Mouse (Mus musculus) cerebellum, adult 2 months (tissue): ENCODE measurements around the gene Igfn1.

Experiments used
- CTCF ChIP-seq: fragments of 200-500 bp; IDR thresholded peaks from 2 replicates; pipeline ENCODE4 v1.5.1; 2011; ENCODE audit warnings: low read depth, mild to moderate bottlenecking, control low read depth, low read length, moderate library complexity, borderline replicate concordance; ENCODE audit not compliant: insufficient read depth
- POLR2A ChIP-seq: fragments of 200-500 bp; IDR thresholded peaks from 2 replicates; pipeline ENCODE4 v1.6.1; 2011; ENCODE audit warnings: low read length, control low read depth, borderline replicate concordance; ENCODE audit not compliant: insufficient read depth

GRCm38 (mm10) chr1:136013513-136013912, 7.4 kb upstream of the Igfn1 start:
- TF ChIP-seq POLR2A = no peak
- no peak for TF ChIP-seq CTCF
